Mouse (Mus musculus): Measurements from ENCODE around the gene Stn1. TPM values are rescaled to one million over a fixed set of nuclear protein-coding genes. Genes with fewer than 3 reads are reported as not detected.

Stn1 gene
- polyA plus RNA-seq (2015; fragmentation: Nextera tagmentation; extraction: Ambion mirVana), result 20.2 and 21.5 TPM in 2 replicates

DNA sequence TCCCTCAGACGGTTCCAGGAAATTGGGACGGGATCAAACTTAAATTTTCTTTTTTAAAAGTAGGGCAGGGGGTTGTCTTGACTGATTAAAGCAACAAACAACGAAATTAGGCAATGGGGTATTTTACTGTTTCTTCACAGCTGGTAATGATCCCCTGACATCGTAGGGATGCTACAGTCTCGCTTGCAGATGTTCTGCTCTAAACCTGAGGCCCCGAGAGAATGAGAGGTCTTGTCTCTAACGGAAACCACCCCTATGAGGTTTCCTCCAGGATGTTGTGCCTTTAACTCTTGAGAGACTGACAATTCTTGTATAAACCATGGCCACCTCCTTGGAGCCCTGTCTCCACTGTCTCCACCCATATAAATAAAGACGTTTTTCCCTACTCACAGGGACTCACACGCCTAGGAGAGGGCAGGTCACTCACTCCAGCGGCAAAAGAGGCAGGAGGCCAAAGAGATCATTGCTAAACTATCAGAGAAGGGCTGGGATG, at the start of gene Stn1:
Gene Stn1 (minus strand): TSS at position 208 of the 493 bp plus-strand sequence.

DNA sequence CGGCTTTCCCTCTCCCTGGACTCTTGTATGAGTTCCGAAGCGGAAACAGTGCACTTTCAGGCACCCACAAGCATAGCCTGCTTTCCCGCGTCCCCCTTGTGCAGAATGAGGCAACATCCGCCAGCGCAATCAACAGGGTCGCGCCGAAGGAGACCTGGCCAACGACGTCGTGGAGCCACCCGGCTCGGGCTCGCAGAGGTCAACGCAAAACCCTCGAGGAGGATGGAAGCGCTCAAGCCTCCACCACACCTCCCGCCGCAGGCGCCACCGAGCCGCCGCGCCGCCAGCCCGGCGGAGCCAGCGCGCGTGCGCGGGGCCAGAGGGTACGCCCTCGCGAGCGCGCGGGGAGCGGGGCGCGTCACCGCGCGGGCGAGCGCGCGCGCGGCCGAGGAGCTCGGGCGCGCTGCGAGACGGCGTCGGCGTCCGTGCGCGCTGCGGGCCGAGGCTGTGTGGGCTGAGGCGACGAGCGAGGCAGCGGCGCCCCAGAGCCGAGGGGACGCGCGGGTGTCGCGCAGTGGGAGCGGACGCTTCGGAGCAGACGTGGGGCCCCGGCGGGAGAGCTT, 42.0 kb upstream of the Stn1 start, which contains the start of gene Slk:
Gene Slk (plus strand): TSS at position 454 of the 563 bp plus-strand sequence.

DNA sequence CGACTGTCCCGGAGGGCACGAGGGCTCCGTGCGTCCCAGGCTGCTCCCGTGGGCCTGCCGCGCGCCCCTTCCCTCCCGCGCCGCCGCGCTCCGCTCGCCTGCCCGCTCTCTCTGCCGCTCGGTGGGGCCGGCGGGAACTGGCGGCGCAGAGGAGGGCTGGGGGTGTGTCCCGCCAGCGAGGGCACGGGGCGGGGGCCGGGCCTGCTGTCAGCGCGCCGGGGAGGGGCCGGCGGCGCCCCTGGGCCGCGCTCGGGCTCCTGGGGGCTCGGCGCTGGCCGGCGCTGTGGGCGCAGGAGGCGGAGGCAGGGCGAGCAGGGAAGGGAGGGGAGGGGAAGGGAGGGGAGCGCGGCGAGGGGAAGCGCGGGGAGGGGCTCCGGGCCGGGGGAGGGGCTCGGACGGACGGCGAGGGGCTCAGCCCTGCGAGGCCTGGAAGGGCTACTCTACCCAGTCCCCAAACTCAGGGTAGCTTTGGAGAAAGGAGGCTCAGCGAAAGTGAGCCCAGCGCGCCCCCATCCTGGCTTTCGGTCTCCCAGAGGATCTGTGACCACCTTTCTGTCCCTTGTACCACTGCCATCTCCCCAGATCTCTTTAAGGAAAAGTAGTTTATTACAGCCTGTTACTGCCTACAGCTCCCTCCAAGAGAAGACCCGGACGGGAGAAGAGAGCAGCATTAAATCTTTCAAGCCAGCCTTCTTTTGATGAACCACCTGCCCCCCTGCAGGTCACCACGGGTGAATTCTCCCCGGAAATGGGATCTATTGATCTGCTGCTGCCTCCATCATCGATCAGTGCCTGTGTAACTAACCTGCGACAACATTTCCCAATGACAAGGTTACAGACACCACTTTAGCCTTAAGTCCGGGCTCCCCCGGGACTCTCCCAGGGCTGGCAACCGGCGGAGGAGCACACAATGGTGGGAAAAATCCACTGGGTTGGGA, 72.7 kb downstream of the Stn1 start, which contains the start of gene Sh3pxd2a:
Gene Sh3pxd2a (minus strand): TSS at position 98 of the 938 bp plus-strand sequence.

Other genes with a start within 250 kb of the Stn1 start
- gene Sh3pxd2a, start 73.1 kb downstream of the Stn1 start, polyA plus RNA-seq (2015; fragmentation: Nextera tagmentation; extraction: Ambion mirVana), result 6.7 and 8.0 TPM in 2 replicates
- 6.9 and 8.5 TPM in 2 replicates for gene Slk, start 42.2 kb upstream of the Stn1 start, polyA plus RNA-seq (2015; fragmentation: Nextera tagmentation; extraction: Ambion mirVana)
- 2.5 and 2.9 TPM in 2 replicates for gene Col17a1, start 154.6 kb upstream of the Stn1 start, polyA plus RNA-seq (2015; fragmentation: Nextera tagmentation; extraction: Ambion mirVana)
- gene Sfr1, start 194.2 kb upstream of the Stn1 start, polyA plus RNA-seq (2015; fragmentation: Nextera tagmentation; extraction: Ambion mirVana), result 209 and 211 TPM in 2 replicates